Mouse (Mus musculus) erythroblast, embryonic 14.5 days (primary cell): ENCODE measurements around the gene Bicra.

Experiments used
- GATA1 ChIP-seq: IDR thresholded peaks from 2 replicates; pipeline ENCODE4 v1.6.1; 2012; ENCODE audit warnings: low read length, inconsistent platforms, mixed read lengths
- TAL1 ChIP-seq: IDR thresholded peaks from 3 replicates; pipeline ENCODE4 v1.6.1; 2012; ENCODE audit warnings: low read length, inconsistent platforms, mixed read lengths

GRCm38 (mm10) chr7:15969674-15970073, 78.0 kb downstream of the Bicra start:
- TF ChIP-seq GATA1 (no peak), TAL1 (no peak)
